Mouse (Mus musculus) embryonic facial prominence, embryonic 10.5 days (tissue): ENCODE results near the gene Fam187b. TPM values are rescaled to one million over a fixed set of nuclear protein-coding genes. Genes with fewer than 3 reads are reported as not detected.

Source experiments
- DNase-seq: peaks from one replicate; pipeline ENCODE4 v3.0.0-alpha.2; 2017; ENCODE audit warnings: low spot score
- H3K27ac ChIP-seq: fragments of 300-500 bp; sonication (generic); replicated peaks from 2 replicates; pipeline ENCODE4 v1.5.1; 2016; ENCODE audit warnings: mild to moderate bottlenecking
- H3K27me3 ChIP-seq: fragments of 300-500 bp; sonication (generic); replicated peaks from 2 replicates; pipeline ENCODE4 v1.6.1; 2016; ENCODE audit warnings: low read depth, mild to moderate bottlenecking; ENCODE audit not compliant: poor library complexity, severe bottlenecking
- H3K36me3 ChIP-seq: fragments of 300-500 bp; sonication (generic); replicated peaks from 2 replicates; pipeline ENCODE4 v1.6.1; 2016; ENCODE audit warnings: mild to moderate bottlenecking, moderate library complexity
- H3K4me1 ChIP-seq: fragments of 300-500 bp; sonication (generic); 2 replicates; pipeline ENCODE4 v1.6.1; 2016
- H3K4me3 ChIP-seq: fragments of 300-500 bp; sonication (generic); 2 replicates; pipeline ENCODE4 v1.5.1; 2016; ENCODE audit warnings: mild to moderate bottlenecking, moderate library complexity
- H3K9me3 ChIP-seq: fragments of 300-500 bp; sonication (generic); 2 replicates; pipeline ENCODE4 v1.6.1; 2016; ENCODE audit warnings: mild to moderate bottlenecking
- WGBS: fragments of 180-500 bp; shearing (Covaris S2); methylation state at CpG from one replicate; pipeline ENCODE4 v1.1.7; 2016; 5-methylcytosine and 5-hydroxymethylcytosine counted together
- polyA plus RNA-seq: library from polyadenylated mRNA; unstranded; fragments of >200 nt; fragmentation: Nextera tagmentation; extraction: Ambion mirVana; gene quantifications from 2 replicates; pipeline ENCODE4 v1.2.1, GENCODE M21; 2016

Fam187b gene
- polyA plus RNA-seq, 1 experiment from 2014 or later = 2.9 TPM

GRCm38 (mm10) chr7:30996491-30996890, 22.9 kb downstream of the Fam187b start:
- Histone ChIP-seq H3K27ac (no peak overlapping the region), H3K27me3 (no peaks in the 10 kb centered on the region), H3K4me3 (no peak overlapping the region), H3K9me3 (peaks cover 7% of the 10 kb centered on the region; the same call in 1 of the 2 replicates), H3K4me1 (peaks cover 3% of the 10 kb centered on the region), H3K36me3 (no peaks in the 10 kb centered on the region)
- no peak for DNase-seq
- 90% methylated on average over 2 of the region's 2 CpGs for WGBS

- WGBS = 69% methylated on average over 7 of the region's 7 CpGs
- Histone ChIP-seq H3K27me3 (no peaks in the 10 kb centered on the region), H3K4me3 (no peak overlapping the region), H3K9me3 (peaks cover 7% of the 10 kb centered on the region; the same call in 1 of the 2 replicates), H3K27ac (no peak overlapping the region), H3K4me1 (peaks cover 3% of the 10 kb centered on the region), H3K36me3 (no peaks in the 10 kb centered on the region)
- peak; percentile 16 for DNase-seq
Observed at GRCm38 (mm10) chr7:31000505-31001020, 27.0 kb downstream of the Fam187b start.

GRCm38 (mm10) chr7:31002650-31003049, 29.1 kb downstream of the Fam187b start:
- Histone ChIP-seq H3K4me1 (peaks cover 3% of the 10 kb centered on the region), H3K27ac (no peak overlapping the region), H3K9me3 (no peaks in the 10 kb centered on the region), H3K4me3 (no peak overlapping the region), H3K36me3 (no peaks in the 10 kb centered on the region), H3K27me3 (no peaks in the 10 kb centered on the region)
- DNase-seq = no peak
- 84% methylated on average over 8 of the region's 8 CpGs for WGBS

- WGBS = 88% methylated on average over 1 of the region's 1 CpGs
- Histone ChIP-seq H3K9me3 (no peaks in the 10 kb centered on the region), H3K4me1 (no peaks in the 10 kb centered on the region), H3K27me3 (no peaks in the 10 kb centered on the region), H3K4me3 (no peak overlapping the region), H3K36me3 (no peaks in the 10 kb centered on the region), H3K27ac (no peak overlapping the region)
- DNase-seq = no peak
Observed at GRCm38 (mm10) chr7:31007775-31008174, 34.2 kb downstream of the Fam187b start.

GRCm38 (mm10) chr7:31008175-31008574, 34.6 kb downstream of the Fam187b start:
- Histone ChIP-seq H3K27me3 (no peaks in the 10 kb centered on the region), H3K36me3 (no peaks in the 10 kb centered on the region), H3K27ac (no peak overlapping the region), H3K9me3 (no peaks in the 10 kb centered on the region), H3K4me3 (no peak overlapping the region), H3K4me1 (no peaks in the 10 kb centered on the region)
- 61% methylated on average over 1 of the region's 1 CpGs for WGBS
- DNase-seq = no peak

- Histone ChIP-seq H3K4me3 (no peak overlapping the region), H3K27ac (no peak overlapping the region), H3K9me3 (no peaks in the 10 kb centered on the region), H3K27me3 (no peaks in the 10 kb centered on the region), H3K4me1 (no peaks in the 10 kb centered on the region), H3K36me3 (no peaks in the 10 kb centered on the region)
- DNase-seq = no peak
- 78% methylated on average over 3 of the region's 3 CpGs for WGBS
Observed at GRCm38 (mm10) chr7:31008889-31009288, 35.3 kb downstream of the Fam187b start.

GRCm38 (mm10) chr7:31012971-31013370, 39.4 kb downstream of the Fam187b start:
- Histone ChIP-seq H3K4me1 (0 out of 2 replicates have a peak, but pooled peaks cover 4% of the 10 kb centered on the region), H3K36me3 (no peaks in the 10 kb centered on the region), H3K27me3 (no peaks in the 10 kb centered on the region), H3K4me3 (no peak overlapping the region), H3K9me3 (no peaks in the 10 kb centered on the region), H3K27ac (no peak overlapping the region)
- 90% methylated on average over 5 of the region's 5 CpGs for WGBS
- no peak for DNase-seq

- Histone ChIP-seq H3K4me3 (no peak overlapping the region), H3K27me3 (no peaks in the 10 kb centered on the region), H3K27ac (no peak overlapping the region), H3K4me1 (0 out of 2 replicates have a peak, but pooled peaks cover 4% of the 10 kb centered on the region), H3K36me3 (no peaks in the 10 kb centered on the region), H3K9me3 (no peaks in the 10 kb centered on the region)
- no peak for DNase-seq
- WGBS = 71% methylated on average over 10 of the region's 10 CpGs
Observed at GRCm38 (mm10) chr7:31017104-31017901, 43.7 kb downstream of the Fam187b start.

- H3K27ac ChIP-seq = no peak overlapping the region
- no peaks in the 10 kb centered on the region for H3K4me1 ChIP-seq
- H3K36me3 ChIP-seq = no peaks in the 10 kb centered on the region
- H3K9me3 ChIP-seq = no peaks in the 10 kb centered on the region
- DNase-seq = no peak
- 74% methylated on average over 8 of the region's 8 CpGs for WGBS
- no peak overlapping the region for H3K4me3 ChIP-seq
- no peaks in the 10 kb centered on the region for H3K27me3 ChIP-seq
Observed at GRCm38 (mm10) chr7:31028609-31029008, 55.0 kb downstream of the Fam187b start.

- no peaks in the 10 kb centered on the region for H3K4me1 ChIP-seq
- 78% methylated on average over 2 of the region's 2 CpGs for WGBS
- DNase-seq = no peak
- H3K27ac ChIP-seq = no peak overlapping the region
- H3K36me3 ChIP-seq = no peaks in the 10 kb centered on the region
- H3K4me3 ChIP-seq = no peak overlapping the region
- no peaks in the 10 kb centered on the region for H3K9me3 ChIP-seq
- no peaks in the 10 kb centered on the region for H3K27me3 ChIP-seq
Observed at GRCm38 (mm10) chr7:31030717-31031116, 57.1 kb downstream of the Fam187b start.

GRCm38 (mm10) chr7:31031731-31032130, 58.1 kb downstream of the Fam187b start:
- Histone ChIP-seq H3K9me3 (no peaks in the 10 kb centered on the region), H3K36me3 (no peaks in the 10 kb centered on the region), H3K27me3 (no peaks in the 10 kb centered on the region), H3K27ac (no peak overlapping the region), H3K4me1 (no peaks in the 10 kb centered on the region), H3K4me3 (no peak overlapping the region)
- WGBS = 84% methylated on average over 7 of the region's 7 CpGs
- no peak for DNase-seq

GRCm38 (mm10) chr7:31033409-31034165, 60.0 kb downstream of the Fam187b start:
- Histone ChIP-seq H3K4me1 (no peaks in the 10 kb centered on the region), H3K36me3 (no peaks in the 10 kb centered on the region), H3K9me3 (no peaks in the 10 kb centered on the region), H3K27ac (no peak overlapping the region), H3K4me3 (no peak overlapping the region), H3K27me3 (no peaks in the 10 kb centered on the region)
- DNase-seq = no peak
- 70% methylated on average over 9 of the region's 9 CpGs for WGBS
